Mouse (Mus musculus) CH12.LX (cell line): ENCODE measurements at regions not wholly inside any gene's neighbourhood (a gene's known extent, or its start where the extent isn't known, plus 50 kb on each side); places are given as distances from the start of the nearest gene placed in this dataset.

ENCODE experiments used
- CHD1 ChIP-seq: IDR thresholded peaks from 2 replicates; pipeline ENCODE4 v1.6.1; 2012; ENCODE audit warnings: low read depth, low read length, improper control_type of control experiment, inconsistent platforms
- CTCF ChIP-seq, 2 experiments: IDR thresholded peaks in 1 of 2; conservative IDR thresholded peaks in 1 of 2; 2 replicates each; pipeline ENCODE4 v1.5.1; 2011 to 2012; ENCODE audit warnings: low read depth in 2 of 2, low read length in 2 of 2, improper control_type of control experiment in 1 of 2, inconsistent platforms in 1 of 2, mild to moderate bottlenecking in 1 of 2, moderate library complexity in 1 of 2
- E2F4 ChIP-seq: IDR thresholded peaks from 2 replicates; pipeline ENCODE4 v1.6.1; 2011; ENCODE audit warnings: low read depth, low read length, improper control_type of control experiment; ENCODE audit not compliant: insufficient replicate concordance
- EP300 ChIP-seq: IDR thresholded peaks from 2 replicates; pipeline ENCODE4 v1.6.1; 2011; ENCODE audit warnings: low read length, improper control_type of control experiment
- ETS1 ChIP-seq: conservative IDR thresholded peaks from 2 replicates; pipeline ENCODE4 v1.6.1; 2012; ENCODE audit warnings: low read depth, mild to moderate bottlenecking, inconsistent platforms, low read length, improper control_type of control experiment, moderate library complexity
- MAFK ChIP-seq: IDR thresholded peaks from 2 replicates; pipeline ENCODE4 v1.6.1; 2011; ENCODE audit warnings: low read length, improper control_type of control experiment; ENCODE audit not compliant: insufficient replicate concordance
- MAZ ChIP-seq: IDR thresholded peaks from 2 replicates; pipeline ENCODE4 v1.6.1; 2012; ENCODE audit warnings: low read depth, mild to moderate bottlenecking, inconsistent platforms, low read length, improper control_type of control experiment, moderate library complexity
- MXI1 ChIP-seq: IDR thresholded peaks from 2 replicates; pipeline ENCODE4 v1.6.1; 2011; ENCODE audit warnings: mild to moderate bottlenecking, low read depth, low read length, improper control_type of control experiment
- PAX5 ChIP-seq: IDR thresholded peaks from 2 replicates; pipeline ENCODE4 v1.6.1; 2012; ENCODE audit warnings: low read length, inconsistent platforms, mixed read lengths
- POLR2A ChIP-seq: IDR thresholded peaks from 2 replicates; pipeline ENCODE4 v1.6.1; 2011; ENCODE audit warnings: low read depth, mild to moderate bottlenecking, improper control_type of control experiment, low read length
- RCOR1 ChIP-seq: conservative IDR thresholded peaks from 2 replicates; pipeline ENCODE4 v1.6.1; 2012; ENCODE audit warnings: low read depth, mild to moderate bottlenecking, inconsistent platforms, low read length, improper control_type of control experiment
- SIN3A ChIP-seq: IDR thresholded peaks from 2 replicates; pipeline ENCODE4 v1.6.1; 2012; ENCODE audit warnings: low read length, improper control_type of control experiment, inconsistent platforms
- TBP ChIP-seq: conservative IDR thresholded peaks from 2 replicates; pipeline ENCODE4 v1.6.1; 2011; ENCODE audit warnings: low read depth, low read length, improper control_type of control experiment
- ZMIZ1 ChIP-seq: IDR thresholded peaks from 2 replicates; pipeline ENCODE4 v1.6.1; 2012; ENCODE audit warnings: low read depth, mild to moderate bottlenecking, inconsistent platforms, low read length, improper control_type of control experiment

DNA sequence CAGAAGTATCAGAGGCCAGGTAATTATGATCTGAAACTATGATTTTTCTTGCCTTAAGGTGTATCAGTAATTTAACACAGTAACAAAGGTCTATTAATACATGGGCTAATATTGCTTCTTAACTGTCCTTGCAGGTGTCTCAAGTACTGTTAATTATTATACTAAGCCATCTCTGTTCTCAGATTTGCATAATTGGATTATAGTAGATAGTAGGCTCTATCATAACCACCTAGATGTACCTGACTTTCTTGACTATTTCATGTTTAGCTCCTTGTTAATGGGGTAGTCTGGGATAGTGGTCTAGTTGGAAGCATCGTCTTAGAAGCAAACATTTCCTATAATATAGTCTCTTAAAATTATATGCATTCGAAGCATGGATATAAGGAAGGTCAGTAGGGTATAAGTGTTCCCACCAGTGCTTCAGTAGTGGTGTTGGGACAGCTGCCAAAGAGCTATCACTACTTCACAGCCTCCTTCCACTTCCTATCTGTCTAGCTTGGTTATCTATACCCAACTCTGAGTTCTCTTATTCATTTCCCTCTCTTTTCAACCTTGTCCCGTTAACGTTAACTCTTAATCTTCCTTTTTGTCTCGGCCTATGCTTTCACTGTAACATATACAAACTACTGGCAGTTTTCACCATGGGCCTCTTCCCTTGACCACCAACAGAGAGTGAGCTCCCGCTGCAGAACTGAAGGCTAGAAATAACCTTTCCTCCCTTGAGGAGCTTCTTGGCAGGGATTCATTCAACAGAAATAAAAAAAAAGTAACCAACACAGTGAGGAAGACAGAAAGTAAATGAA lies 630.9 kb upstream of the Lcorl start:
- no peak for TF ChIP-seq EP300
- TF ChIP-seq CTCF (conservative IDR thresholded peaks at IDR 0.05 in 1 of 2, IDR thresholded peaks at IDR 0.05 in 1 of 2; ENCODE audit: low read depth in 2 of 2, low read length in 2 of 2): no peak
- TF ChIP-seq POLR2A: no peak
- TF ChIP-seq MAZ: no peak
- TF ChIP-seq MXI1: no peak
- no peak for TF ChIP-seq RCOR1
- no peak for TF ChIP-seq ETS1
- no peak for TF ChIP-seq TBP
- TF ChIP-seq PAX5: no peak
- TF ChIP-seq E2F4: no peak
- no peak for TF ChIP-seq CHD1
- TF ChIP-seq ZMIZ1: no peak
- TF ChIP-seq MAFK: no peak
- TF ChIP-seq SIN3A: no peak
